Mouse (Mus musculus): ENCODE measurements around the gene Mis12.

DNA sequence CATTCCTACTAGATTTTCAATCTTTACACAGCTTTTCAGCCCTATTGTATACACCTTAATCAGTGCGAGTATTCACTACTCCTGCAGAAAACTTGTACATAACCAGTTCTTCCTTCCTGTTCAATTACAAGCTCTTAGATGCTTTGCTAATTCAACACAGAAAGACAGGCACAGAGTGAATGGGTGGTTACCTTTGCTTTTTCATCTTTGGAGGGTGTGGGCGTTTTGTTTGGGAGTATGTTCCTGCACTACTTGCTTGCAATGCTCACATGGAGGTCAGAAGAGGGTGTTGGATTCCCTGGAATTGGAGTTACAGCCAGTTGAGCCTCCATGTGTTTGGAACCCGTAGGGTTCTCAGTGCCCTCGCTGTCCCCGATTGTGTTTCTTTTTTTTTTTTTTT, 14.4 kb upstream of the Mis12 start:
- no peak for TF ChIP-seq TBP (conservative IDR thresholded peaks at IDR 0.05; ENCODE audit: low read depth, low read length)
- TF ChIP-seq RAD21 (IDR thresholded peaks at IDR 0.05; ENCODE audit: low read depth, low read length), result no peak
- TF ChIP-seq POLR2A (IDR thresholded peaks at IDR 0.05; ENCODE audit: low read depth, low read length), result no peak
- no peak for TF ChIP-seq SMC3 (IDR thresholded peaks at IDR 0.05; ENCODE audit: low read depth, low read length)
- TF ChIP-seq MYC (IDR thresholded peaks at IDR 0.05; ENCODE audit: low read depth, low read length), result no peak
- TF ChIP-seq CTCF (conservative IDR thresholded peaks at IDR 0.05 in 1 of 2, IDR thresholded peaks at IDR 0.05 in 1 of 2; ENCODE audit: low read depth in 2 of 2, low read length in 2 of 2), result no peak
- no peak for TF ChIP-seq ZC3H11A (IDR thresholded peaks at IDR 0.05; ENCODE audit: low read depth, low read length)
- TF ChIP-seq UBTF (IDR thresholded peaks at IDR 0.05; ENCODE audit: low read depth, low read length), result no peak
- TF ChIP-seq MAFK (IDR thresholded peaks at IDR 0.05; ENCODE audit: insufficient replicate concordance, low read length), result no peak
- no peak for TF ChIP-seq JUN (IDR thresholded peaks at IDR 0.05; ENCODE audit: insufficient read depth, low read depth, low read length)
- no peak for TF ChIP-seq EP300 (IDR thresholded peaks at IDR 0.05; ENCODE audit: low read length)
- no peak for TF ChIP-seq ZMIZ1 (IDR thresholded peaks at IDR 0.05; ENCODE audit: low read depth, low read length)
